Comparison of ENCODE assay signal across 23 mouse cellular contexts in genomic region chr14:30641748-30642147, GRCm38 (mm10). TPM values are rescaled to one million over a fixed set of nuclear protein-coding genes. Genes with fewer than 3 reads are reported as not detected.
DNase-seq lines count a peak whose midpoint lies in the region; ATAC-seq and TF ChIP-seq lines count a peak whose summit lies in the region.
"Had no signal": no experiment of that assay in that cellular context is flagged by ENCODE, and none has a peak within 500 bp of the region (broad histone marks: within the 10 kb centered on the region; RNA-seq: fewer than 3 reads in every experiment).

No protein-coding gene starts in this region.

- no peak for TF ChIP-seq POLR2A in bone marrow macrophage, adult 2 months (IDR thresholded peaks at IDR 0.05; ENCODE audit: borderline replicate concordance, low read depth, low read length)

- no peak overlapping the region for H3K4me2 ChIP-seq in lung, embryonic 14.5 days
- H3K4me2 ChIP-seq in heart, embryonic 12.5 days, result no peak overlapping the region
- H3K4me2 ChIP-seq in midbrain, embryonic 14.5 days (ENCODE audit: low read length), result no peak overlapping the region
- H3K4me2 ChIP-seq: hindbrain, embryonic 15.5 days; midbrain, embryonic 11.5 days had no signal

- 70% methylated on average over 2 of the region's 2 CpGs for WGBS in lung, embryonic 14.5 days
- 67% methylated on average over 2 of the region's 2 CpGs for WGBS in heart, embryonic 12.5 days
- WGBS in midbrain, embryonic 14.5 days, result 74% methylated on average over 2 of the region's 2 CpGs

- no peaks in the 10 kb centered on the region for H3K27me3 ChIP-seq in lung, embryonic 14.5 days (ENCODE audit: insufficient read depth, low read length)
- no peaks in the 10 kb centered on the region; the same call in 1 of the 2 replicates for H3K27me3 ChIP-seq in heart, embryonic 12.5 days (replicated peaks)
- H3K27me3 ChIP-seq in midbrain, embryonic 14.5 days (ENCODE audit: control insufficient read depth, insufficient read depth, low read length), result no peaks in the 10 kb centered on the region
- H3K27me3 ChIP-seq: hindbrain, embryonic 15.5 days had no signal

- no peak for ATAC-seq in lung, embryonic 14.5 days (ENCODE audit: insufficient read depth)
- peak; percentile 42 for ATAC-seq in monocyte, adult 5-6 weeks (replicated peaks; ENCODE audit: insufficient number of reproducible peaks, low FRiP score, low TSS enrichment, poor library complexity, severe bottlenecking)
- no peak for ATAC-seq in heart, embryonic 12.5 days (ENCODE audit: insufficient number of reproducible peaks, low FRiP score)
- ATAC-seq in midbrain, embryonic 14.5 days (ENCODE audit: low FRiP score, low TSS enrichment), result no peak
- ATAC-seq: forebrain, embryonic 16.5 days; intestine, postnatal 0 days had no signal

- TF ChIP-seq CTCF in lung, embryonic 14.5 days (IDR thresholded peaks at IDR 0.05; ENCODE audit: low read depth), result no peak
- TF ChIP-seq CTCF in bone marrow macrophage, adult 2 months (IDR thresholded peaks at IDR 0.05; ENCODE audit: low read depth, low read length), result no peak

- H3K4me1 ChIP-seq in lung, embryonic 14.5 days (ENCODE audit: insufficient read depth), result no peaks in the 10 kb centered on the region
- H3K4me1 ChIP-seq in bone marrow macrophage, adult 2 months (ENCODE audit: control insufficient read depth, insufficient read depth, low read length), result peaks cover 58% of the 10 kb centered on the region
- peaks cover 22% of the 10 kb centered on the region for H3K4me1 ChIP-seq in heart, embryonic 12.5 days (replicated peaks)
- H3K4me1 ChIP-seq in midbrain, embryonic 14.5 days (ENCODE audit: control insufficient read depth, insufficient read depth, low read length), result no peaks in the 10 kb centered on the region
- H3K4me1 ChIP-seq: hindbrain, embryonic 15.5 days had no signal

- no peaks in the 10 kb centered on the region for H3K36me3 ChIP-seq in lung, embryonic 14.5 days (ENCODE audit: insufficient read depth)
- H3K36me3 ChIP-seq in heart, embryonic 12.5 days, result no peaks in the 10 kb centered on the region
- no peaks in the 10 kb centered on the region for H3K36me3 ChIP-seq in midbrain, embryonic 14.5 days (ENCODE audit: control insufficient read depth, insufficient read depth, low read length)
- H3K36me3 ChIP-seq: embryonic facial prominence, embryonic 10.5 days; hindbrain, embryonic 15.5 days had no signal

- H3K4me3 ChIP-seq in lung, embryonic 14.5 days (ENCODE audit: low read depth, low read length), result no peak overlapping the region
- H3K4me3 ChIP-seq in bone marrow macrophage, adult 2 months (ENCODE audit: insufficient read depth, low read length), result no peak overlapping the region
- no peak overlapping the region for H3K4me3 ChIP-seq in heart, embryonic 12.5 days
- no peak overlapping the region for H3K4me3 ChIP-seq in midbrain, embryonic 14.5 days (replicated peaks; ENCODE audit: low read depth, low read length)
- H3K4me3 ChIP-seq: embryonic facial prominence, embryonic 10.5 days; erythroblast, embryonic 14.5 days; gastrocnemius, adult 2 months; heart, adult 2 months; hindbrain, embryonic 15.5 days; myocyte had no signal

- H3K9me3 ChIP-seq in lung, embryonic 14.5 days (ENCODE audit: low read depth, low read length), result no peaks in the 10 kb centered on the region
- no peaks in the 10 kb centered on the region for H3K9me3 ChIP-seq in heart, embryonic 12.5 days (replicated peaks)
- no peaks in the 10 kb centered on the region for H3K9me3 ChIP-seq in midbrain, embryonic 14.5 days (ENCODE audit: control insufficient read depth, low read length)
- H3K9me3 ChIP-seq: embryonic facial prominence, embryonic 10.5 days; hindbrain, embryonic 15.5 days had no signal

- peak overlapping the region; percentile 32 for H3K27ac ChIP-seq in lung, embryonic 14.5 days (ENCODE audit: low read depth)
- H3K27ac ChIP-seq in bone marrow macrophage, adult 2 months (ENCODE audit: insufficient read depth, low read depth, low read length), result peak overlapping the region; percentile 67
- H3K27ac ChIP-seq in heart, embryonic 12.5 days (ENCODE audit: poor library complexity, severe bottlenecking), result no peak overlapping the region
- no peak overlapping the region for H3K27ac ChIP-seq in midbrain, embryonic 14.5 days (replicated peaks; ENCODE audit: low read depth, low read length)
- H3K27ac ChIP-seq: embryonic facial prominence, embryonic 10.5 days; gastrocnemius, adult 2 months; heart, adult 2 months; hindbrain, embryonic 15.5 days had no signal

- H3K9ac ChIP-seq in lung, embryonic 14.5 days, result no peak overlapping the region
- H3K9ac ChIP-seq in heart, embryonic 12.5 days, result no peak overlapping the region
- H3K9ac ChIP-seq in midbrain, embryonic 14.5 days (replicated peaks; ENCODE audit: low read length), result no peak overlapping the region
- H3K9ac ChIP-seq: hindbrain, embryonic 15.5 days had no signal

- no peak for DNase-seq in lung, embryonic 14.5 days
- DNase-seq in lung, postnatal 36 days, result no peak
- DNase-seq in thymus, postnatal 36 days, result peak; percentile 39 to 54
- DNase-seq in midbrain, embryonic 14.5 days, result no peak
- DNase-seq: adrenal gland, postnatal 14 days; cerebellum, postnatal 25 days; gastrocnemius, adult 2 months; heart, adult 2 months; heart, postnatal 10 days; kidney, postnatal 36 days; layer of hippocampus, postnatal 36 days; left cerebral cortex, postnatal 4 days; lung, adult 2 months had no signal

RNA-seq across cellular contexts. Expression of gene Rft1, which starts 12.4 kb away (rescaled TPM):
- 16.9 and 18.0 TPM in 2 replicates for polyA plus RNA-seq in lung, embryonic 14.5 days (2014; fragmentation: Nextera tagmentation; extraction: Ambion mirVana)
- polyA plus RNA-seq in bone marrow macrophage, adult 2 months (2012; ENCODE audit: insufficient read depth, insufficient read length, missing spikeins), result 18.4 and 20.5 TPM in 2 replicates
- total RNA-seq in monocyte, adult 5-6 weeks (2017), result 14.2 to 22.2 TPM (median 16.0 TPM) in 3 replicates
- polyA plus RNA-seq in heart, embryonic 12.5 days (2016; fragmentation: Nextera tagmentation; extraction: Ambion mirVana), result 12.1 and 12.3 TPM in 2 replicates
- polyA plus RNA-seq in midbrain, embryonic 14.5 days (2014; fragmentation: Nextera tagmentation; extraction: Ambion mirVana), result 7.7 and 10.3 TPM in 2 replicates

RNA-seq across cellular contexts. Expression of gene Prkcd, which starts 15.7 kb away (rescaled TPM):
- 48.9 and 54.0 TPM in 2 replicates for polyA plus RNA-seq in lung, embryonic 14.5 days (2014; fragmentation: Nextera tagmentation; extraction: Ambion mirVana)
- polyA plus RNA-seq in bone marrow macrophage, adult 2 months (2012; ENCODE audit: insufficient read depth, insufficient read length, missing spikeins), result 404 TPM in 2 replicates
- 610 to 725 TPM (median 637 TPM) in 3 replicates for total RNA-seq in monocyte, adult 5-6 weeks (2017)
- polyA plus RNA-seq in heart, embryonic 12.5 days (2016; fragmentation: Nextera tagmentation; extraction: Ambion mirVana), result 38.8 and 40.7 TPM in 2 replicates
- polyA plus RNA-seq in midbrain, embryonic 14.5 days (2014; fragmentation: Nextera tagmentation; extraction: Ambion mirVana), result 10.6 and 12.8 TPM in 2 replicates

Comparison
In these comparisons a context has a peak if more than half of its experiments do, and no peak if none do; other contexts are left out.
1. DNase-seq: peak in thymus, postnatal 36 days (2 of 2); none in lung, embryonic 14.5 days (single experiment), lung, postnatal 36 days (single experiment) and midbrain, embryonic 14.5 days (single experiment).
2. H3K27ac ChIP-seq: peak in lung, embryonic 14.5 days (single experiment) and bone marrow macrophage, adult 2 months (single experiment); none in heart, embryonic 12.5 days (single experiment) and midbrain, embryonic 14.5 days (single experiment).